Mouse (Mus musculus): ENCODE measurements around the gene Naaladl2.
A peak's percentile ranks its signal among the peaks of the same experiment; 100 is the strongest.

The Naaladl2 gene

GRCm38 (mm10) chr3:23972747-23973667 is 1171.1 kb downstream of the Naaladl2 start:
- peak in 1 of 2 experiments; percentile 2 for DNase-seq (ENCODE audit: low spot score in 2 of 2)

GRCm38 (mm10) chr3:23962961-23963621 is 1181.0 kb downstream of the Naaladl2 start:
- no peak for DNase-seq (ENCODE audit: low spot score in 2 of 2)

- no peak for DNase-seq (ENCODE audit: low spot score in 2 of 2)
These were observed 1197.9 kb downstream of the Naaladl2 start for GRCm38 (mm10) chr3:23946182-23946581.

- DNase-seq (ENCODE audit: low spot score in 2 of 2): no peak
These were observed 1206.8 kb downstream of the Naaladl2 start for GRCm38 (mm10) chr3:23937299-23937698.

- DNase-seq (ENCODE audit: low spot score in 2 of 2): no peak
These were observed 1216.0 kb downstream of the Naaladl2 start for GRCm38 (mm10) chr3:23928097-23928496.

- DNase-seq (ENCODE audit: low spot score in 2 of 2): no peak
These were observed 1236.4 kb downstream of the Naaladl2 start for GRCm38 (mm10) chr3:23907682-23908081.

GRCm38 (mm10) chr3:23865688-23866087 is 1278.4 kb downstream of the Naaladl2 start:
- no peak for DNase-seq (ENCODE audit: low spot score in 2 of 2)

GRCm38 (mm10) chr3:23857275-23857674 is 1286.8 kb downstream of the Naaladl2 start:
- DNase-seq (ENCODE audit: low spot score in 2 of 2): no peak

GRCm38 (mm10) chr3:23817585-23817984 is 1326.5 kb downstream of the Naaladl2 start:
- DNase-seq (ENCODE audit: low spot score in 2 of 2): no peak

GRCm38 (mm10) chr3:23758746-23759145 is 1385.3 kb downstream of the Naaladl2 start:
- no peak for DNase-seq (ENCODE audit: low spot score in 2 of 2)
